Mouse (Mus musculus) C2C12 (cell line): Measurements from ENCODE around the gene Actr1a. TPM values are rescaled to one million over a fixed set of nuclear protein-coding genes. Genes with fewer than 3 reads are reported as not detected.

Experiments used
- H3K27me3 ChIP-seq: one replicate; pipeline ENCODE4 v1.6.1; 2011; ENCODE audit not compliant: control insufficient read depth, insufficient read depth, insufficient read length
- H3K36me3 ChIP-seq: one replicate; pipeline ENCODE4 v1.6.1; 2011; ENCODE audit not compliant: control insufficient read depth, insufficient read depth
- H3K4me3 ChIP-seq: one replicate; pipeline ENCODE4 v1.5.1; 2011; ENCODE audit warnings: mild to moderate bottlenecking, control low read depth; ENCODE audit not compliant: poor library complexity, insufficient read depth, severe bottlenecking
- H3K79me2 ChIP-seq: one replicate; pipeline ENCODE4 v1.6.1; 2011; ENCODE audit not compliant: control insufficient read depth, insufficient read depth
- H3K79me3 ChIP-seq: one replicate; pipeline ENCODE4 v1.6.1; 2011; ENCODE audit warnings: low read depth, control low read depth
- H3ac ChIP-seq: one replicate; pipeline ENCODE3; 2011; ENCODE audit warnings: low read depth; ENCODE audit not compliant: control insufficient read depth, insufficient read length
- CEBPB ChIP-seq: IDR thresholded peaks from one replicate; pipeline ENCODE4 v1.6.1; 2011; ENCODE audit warnings: low read depth, mild to moderate bottlenecking, control low read depth, moderate library complexity
- CTCF ChIP-seq: IDR thresholded peaks from one replicate; pipeline ENCODE4 v1.5.1; 2011; ENCODE audit not compliant: control insufficient read depth, insufficient read depth, insufficient read length
- FOSL1 ChIP-seq: IDR thresholded peaks from one replicate; pipeline ENCODE4 v1.8.0; 2011; ENCODE audit warnings: mild to moderate bottlenecking, low read length; ENCODE audit not compliant: poor library complexity, insufficient read depth, severe bottlenecking
- MAX ChIP-seq: IDR thresholded peaks from one replicate; pipeline ENCODE4 v1.6.1; 2011; ENCODE audit warnings: mild to moderate bottlenecking, control low read depth
- MYOD1 ChIP-seq: IDR thresholded peaks from one replicate; pipeline ENCODE4 v1.6.1; 2011; ENCODE audit warnings: low read depth; ENCODE audit not compliant: control insufficient read depth, insufficient read length
- MYOG ChIP-seq: IDR thresholded peaks from one replicate; pipeline ENCODE4 v1.6.1; 2011; ENCODE audit not compliant: control insufficient read depth, insufficient read length; ENCODE audit errors: extremely low read depth
- USF1 ChIP-seq: IDR thresholded peaks from one replicate; pipeline ENCODE4 v1.6.1; 2011; ENCODE audit warnings: low read depth, mild to moderate bottlenecking, control low read depth, moderate library complexity
- polyA plus RNA-seq: library from polyadenylated mRNA; unstranded; fragments of >200 nt; fragmentation: generic; extraction: Trizol; gene quantifications from one replicate; pipeline ENCODE4 v1.2.1, GENCODE M21; 2012; ENCODE audit warnings: missing spikeins

Gene Actr1a
- polyA plus RNA-seq, 1 experiment = 149 TPM

- H3K4me3 ChIP-seq = no peak overlapping the region
- TF ChIP-seq CTCF (no peak), FOSL1 (no peak), MYOG (no peak), USF1 (no peak), MAX (no peak), MYOD1 (no peak), CEBPB (no peak)
- H3K79me2 ChIP-seq = peaks cover 90% of the 10 kb centered on the region
- no peak overlapping the region for H3ac ChIP-seq
- H3K27me3 ChIP-seq = no peaks in the 10 kb centered on the region
- H3K79me3 ChIP-seq = peaks cover 27% of the 10 kb centered on the region
- peaks cover 6% of the 10 kb centered on the region for H3K36me3 ChIP-seq
These were observed 14.0 kb upstream of the Actr1a start for GRCm38 (mm10) chr19:46409506-46409905.

- Histone ChIP-seq H3K27me3 (no peaks in the 10 kb centered on the region), H3K79me3 (peaks cover 18% of the 10 kb centered on the region), H3K36me3 (peaks cover 23% of the 10 kb centered on the region), H3K4me3 (no peak overlapping the region), H3ac (no peak overlapping the region), H3K79me2 (peaks cover 63% of the 10 kb centered on the region)
- no peak for TF ChIP-seq FOSL1
- no peak for TF ChIP-seq CTCF
- TF ChIP-seq MAX = no peak
- TF ChIP-seq USF1 = no peak
These were observed 11.2 kb upstream of the Actr1a start for GRCm38 (mm10) chr19:46406592-46407386.

GRCm38 (mm10) chr19:46404030-46404429, 8.5 kb upstream of the Actr1a start:
- peaks cover 28% of the 10 kb centered on the region for H3K79me3 ChIP-seq
- no peak overlapping the region for H3K4me3 ChIP-seq
- H3ac ChIP-seq = no peak overlapping the region
- H3K79me2 ChIP-seq = peaks cover 59% of the 10 kb centered on the region
- TF ChIP-seq USF1 (no peak), CTCF (no peak), MYOD1 (no peak), MYOG (no peak), MAX (no peak), CEBPB (no peak), FOSL1 (no peak)
- H3K36me3 ChIP-seq = peaks cover 29% of the 10 kb centered on the region
- no peaks in the 10 kb centered on the region for H3K27me3 ChIP-seq

GRCm38 (mm10) chr19:46400558-46400957, 5.0 kb upstream of the Actr1a start:
- Histone ChIP-seq H3K36me3 (peaks cover 28% of the 10 kb centered on the region), H3K27me3 (no peaks in the 10 kb centered on the region), H3K79me3 (peaks cover 34% of the 10 kb centered on the region), H3ac (no peak overlapping the region), H3K4me3 (no peak overlapping the region), H3K79me2 (peaks cover 45% of the 10 kb centered on the region)
- no peak for TF ChIP-seq FOSL1
- TF ChIP-seq USF1 = no peak
- TF ChIP-seq MYOG = no peak
- no peak for TF ChIP-seq MYOD1
- no peak for TF ChIP-seq MAX
- no peak for TF ChIP-seq CEBPB
- TF ChIP-seq CTCF = no peak

GRCm38 (mm10) chr19:46399886-46400285, 4.3 kb upstream of the Actr1a start:
- peaks cover 44% of the 10 kb centered on the region for H3K79me2 ChIP-seq
- H3ac ChIP-seq = no peak overlapping the region
- TF ChIP-seq MYOD1 = no peak
- TF ChIP-seq MAX = no peak
- TF ChIP-seq MYOG = no peak
- TF ChIP-seq USF1 = no peak
- TF ChIP-seq CEBPB = no peak
- TF ChIP-seq CTCF = no peak
- TF ChIP-seq FOSL1 = no peak
- no peak overlapping the region for H3K4me3 ChIP-seq
- H3K27me3 ChIP-seq = no peaks in the 10 kb centered on the region
- peaks cover 23% of the 10 kb centered on the region for H3K36me3 ChIP-seq
- peaks cover 34% of the 10 kb centered on the region for H3K79me3 ChIP-seq

GRCm38 (mm10) chr19:46399372-46399771, 3.8 kb upstream of the Actr1a start:
- Histone ChIP-seq H3K79me2 (peaks cover 50% of the 10 kb centered on the region), H3K36me3 (peaks cover 23% of the 10 kb centered on the region), H3K79me3 (peaks cover 38% of the 10 kb centered on the region), H3K27me3 (no peaks in the 10 kb centered on the region), H3ac (no peak overlapping the region), H3K4me3 (no peak overlapping the region)
- TF ChIP-seq CTCF = no peak
- TF ChIP-seq FOSL1 = no peak
- TF ChIP-seq CEBPB = no peak
- TF ChIP-seq MYOG = no peak
- no peak for TF ChIP-seq MAX
- TF ChIP-seq USF1 = no peak
- TF ChIP-seq MYOD1 = no peak
